Mouse (Mus musculus) bone marrow, adult 2 months (tissue): ENCODE measurements around the gene Aspdh.

Experiments
- CTCF ChIP-seq: fragments of 200-500 bp; IDR thresholded peaks from 2 replicates; pipeline ENCODE4 v1.5.1; 2011; ENCODE audit warnings: low read length, control low read depth; ENCODE audit not compliant: control insufficient read depth, insufficient read depth
- POLR2A ChIP-seq: fragments of 200-500 bp; IDR thresholded peaks from 2 replicates; pipeline ENCODE4 v1.6.1; 2011; ENCODE audit warnings: low read depth, mild to moderate bottlenecking, control low read depth, low read length, borderline replicate concordance; ENCODE audit not compliant: control insufficient read depth

- no peak for TF ChIP-seq CTCF
- TF ChIP-seq POLR2A = no peak
Observed at GRCm38 (mm10) chr7:44472961-44473646, 7.9 kb downstream of the Aspdh start.
